Mouse (Mus musculus): ENCODE measurements around the gene Dock4. TPM values are rescaled to one million over a fixed set of nuclear protein-coding genes. Genes with fewer than 3 reads are reported as not detected.

Dock4 gene
- total and polyA plus RNA-seq, 3 experiments = 0.26 to 0.67 (median 0.38) TPM

DNA sequence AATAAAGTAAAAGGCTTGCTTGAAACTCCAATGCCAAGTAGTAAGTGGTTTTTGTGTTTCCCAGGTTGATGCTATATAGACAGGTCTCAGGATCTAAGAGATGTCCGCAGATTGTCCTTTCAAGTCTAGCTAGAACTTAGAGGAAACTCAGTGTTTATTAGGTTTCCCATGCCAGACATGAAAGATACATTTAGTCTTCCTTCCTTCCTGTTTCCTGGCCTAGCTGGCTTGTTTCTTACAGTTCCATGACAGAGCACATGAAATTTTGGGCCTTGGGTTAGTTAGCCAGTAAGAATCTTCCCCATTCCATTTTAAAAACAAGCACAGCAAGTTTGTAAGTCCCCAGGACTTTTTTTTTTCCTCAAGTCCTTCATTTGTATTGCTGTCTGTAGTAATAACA lies 39.5 kb downstream of the Dock4 start:
- in situ Hi-C loops (cut with MboI; ENCODE audit: low pct_ligation_motif_present, low pct_unique_long_range_greater_than_20kb, low sequenced_read_pairs) = no loop called here
- Histone ChIP-seq H3K27me3 (replicated peaks) (no peaks in the 10 kb centered on the region), H3K4me3 (replicated peaks in 1 of 3; ENCODE audit: low read depth in 2 of 3, low read length in 2 of 3, poor library complexity in 1 of 3) (no peak overlapping the region), H3K4me2 (ENCODE audit: insufficient read depth, low read depth, poor library complexity, severe bottlenecking) (no peak overlapping the region), H3K4me1 (ENCODE audit: control insufficient read depth in 1 of 2, insufficient read depth in 2 of 2) (no peaks in the 10 kb centered on the region), H3K79me2 (replicated peaks; ENCODE audit: control insufficient read depth, extremely low read depth, insufficient read depth, poor library complexity, severe bottlenecking) (no peaks in the 10 kb centered on the region), H3K9me3 (replicated peaks; ENCODE audit: low read length) (no peaks in the 10 kb centered on the region), H3K36me3 (replicated peaks in 1 of 2; ENCODE audit: control insufficient read depth in 1 of 2, insufficient read depth in 1 of 2, low read length in 1 of 2) (no peaks in the 10 kb centered on the region), H3K27ac (ENCODE audit: insufficient read depth, low read depth) (no peak overlapping the region), H3K9ac (ENCODE audit: insufficient read depth, low read depth) (no peak overlapping the region)
- dilution Hi-C loops (cut with MboI; ENCODE audit: extremely low pct_ligation_motif_present, extremely low pct_unique_long_range_greater_than_20kb, low sequenced_read_pairs) = no loop called here
- TF ChIP-seq ZKSCAN1 (IDR thresholded peaks at IDR 0.05; ENCODE audit: borderline replicate concordance, low read depth, low read length) = no peak
- DNase-seq (ENCODE audit: extremely low read depth) = no peak

DNA sequence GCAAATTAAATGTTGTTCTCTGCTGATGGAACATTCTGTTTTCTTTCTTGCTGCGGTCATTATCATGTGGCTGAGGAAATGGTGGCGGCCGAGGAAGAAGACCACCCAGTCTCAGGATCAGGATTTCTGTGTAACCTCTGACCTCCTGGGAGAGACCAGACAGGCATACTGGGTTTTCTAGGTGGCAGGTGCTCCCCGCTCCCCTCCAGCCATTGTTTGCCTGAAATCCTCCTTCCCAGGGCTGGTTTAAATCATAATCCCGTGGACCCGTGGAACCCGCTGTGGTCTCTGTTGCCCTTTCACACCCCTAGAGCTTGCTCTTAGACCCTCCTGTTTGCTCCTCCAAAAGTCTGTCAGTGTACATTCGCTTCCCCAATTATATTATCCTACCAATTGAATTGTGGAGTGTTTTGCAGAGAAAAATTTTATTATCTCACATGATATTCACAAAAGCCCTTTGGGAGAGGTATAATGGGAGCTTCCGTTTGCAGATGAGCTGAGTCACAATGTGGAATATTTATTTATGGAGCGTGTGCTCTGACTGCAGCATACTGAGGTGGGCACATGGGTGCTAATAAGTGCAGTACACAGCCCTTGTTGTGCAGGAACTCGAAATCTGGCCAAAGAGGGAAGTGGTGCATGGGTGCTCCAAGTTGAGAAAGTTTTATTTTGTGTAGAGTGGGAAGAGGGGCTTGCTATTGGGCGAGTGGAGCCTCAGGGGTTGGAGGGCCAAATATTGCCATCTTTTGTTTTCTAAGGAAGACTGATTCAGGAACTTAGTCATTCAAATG lies 40.5 kb downstream of the Dock4 start:
- TF ChIP-seq ZC3H11A (IDR thresholded peaks at IDR 0.05; ENCODE audit: low read depth, low read length) (no peak), SIN3A (IDR thresholded peaks at IDR 0.05; ENCODE audit: low read length) (no peak), USF2 (conservative IDR thresholded peaks at IDR 0.05; ENCODE audit: low read depth, low read length) (no peak), POLR2AphosphoS2 (IDR thresholded peaks at IDR 0.05; ENCODE audit: low read depth, low read length) (no peak), JUN (IDR thresholded peaks at IDR 0.05; ENCODE audit: insufficient read depth, low read depth, low read length) (no peak), MEF2A (IDR thresholded peaks at IDR 0.05; ENCODE audit: borderline replicate concordance, low read depth, low read length) (no peak), HCFC1 (IDR thresholded peaks at IDR 0.05; ENCODE audit: low read depth, low read length) (no peak), NRF1 (IDR thresholded peaks at IDR 0.05; ENCODE audit: low read depth, low read length) (no peak), TCF12 (IDR thresholded peaks at IDR 0.05; ENCODE audit: low read depth, low read length) (no peak), CHD1 (IDR thresholded peaks at IDR 0.05; ENCODE audit: low read depth, low read length) (no peak), NELFE (IDR thresholded peaks at IDR 0.05; ENCODE audit: low read depth, low read length) (no peak)
- Histone ChIP-seq H3K27ac (ENCODE audit: insufficient read depth, low read depth) (no peak overlapping the region), H3K27me3 (replicated peaks) (no peaks in the 10 kb centered on the region), H3K4me3 (replicated peaks in 1 of 3; ENCODE audit: low read depth in 2 of 3, low read length in 2 of 3, poor library complexity in 1 of 3) (no peak overlapping the region), H3K9me3 (replicated peaks; ENCODE audit: low read length) (no peaks in the 10 kb centered on the region), H3K4me1 (ENCODE audit: control insufficient read depth in 1 of 2, insufficient read depth in 2 of 2) (no peaks in the 10 kb centered on the region), H3K4me2 (ENCODE audit: insufficient read depth, low read depth, poor library complexity, severe bottlenecking) (no peak overlapping the region), H3K36me3 (replicated peaks in 1 of 2; ENCODE audit: control insufficient read depth in 1 of 2, insufficient read depth in 1 of 2, low read length in 1 of 2) (no peaks in the 10 kb centered on the region), H3K9ac (ENCODE audit: insufficient read depth, low read depth) (no peak overlapping the region), H3K79me2 (replicated peaks; ENCODE audit: control insufficient read depth, extremely low read depth, insufficient read depth, poor library complexity, severe bottlenecking) (no peaks in the 10 kb centered on the region)
- no peak for DNase-seq (ENCODE audit: extremely low read depth)
- dilution Hi-C loops (cut with MboI; ENCODE audit: extremely low pct_ligation_motif_present, extremely low pct_unique_long_range_greater_than_20kb, low sequenced_read_pairs) = no loop called here
- in situ Hi-C loops (cut with MboI; ENCODE audit: low pct_ligation_motif_present, low pct_unique_long_range_greater_than_20kb, low sequenced_read_pairs) = no loop called here

DNA sequence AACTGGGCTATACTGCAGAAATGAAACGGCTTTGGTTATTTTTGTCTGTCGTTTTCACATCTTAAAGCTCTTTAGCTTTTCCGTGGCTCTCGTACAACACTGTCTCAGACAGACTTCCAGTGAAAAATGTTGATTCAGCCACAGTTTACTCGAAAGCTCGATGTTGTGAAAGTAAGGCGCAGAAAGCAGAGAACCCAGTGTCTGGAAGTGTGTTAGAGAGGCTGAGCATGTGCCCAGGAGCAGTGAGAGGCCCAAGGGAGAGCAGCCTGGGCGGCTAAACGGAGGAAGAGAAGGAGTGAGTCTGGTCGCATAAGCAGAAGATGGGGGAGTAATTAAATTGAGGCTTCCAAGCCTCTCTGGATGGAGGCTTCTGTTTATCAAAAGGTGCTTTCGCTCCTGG lies 50.6 kb downstream of the Dock4 start:
- dilution Hi-C loops (cut with MboI; ENCODE audit: extremely low pct_ligation_motif_present, extremely low pct_unique_long_range_greater_than_20kb, low sequenced_read_pairs) = no loop called here
- H3K4me1 ChIP-seq (ENCODE audit: control insufficient read depth in 1 of 2, insufficient read depth in 2 of 2) = no peaks in the 10 kb centered on the region
- H3K4me3 ChIP-seq (replicated peaks in 1 of 3; ENCODE audit: low read depth in 2 of 3, low read length in 2 of 3, poor library complexity in 1 of 3) = no peak overlapping the region
- H3K79me2 ChIP-seq (replicated peaks; ENCODE audit: control insufficient read depth, extremely low read depth, insufficient read depth, poor library complexity, severe bottlenecking) = no peaks in the 10 kb centered on the region
- no peaks in the 10 kb centered on the region for H3K27me3 ChIP-seq (replicated peaks)
- H3K9me3 ChIP-seq (replicated peaks; ENCODE audit: low read length) = no peaks in the 10 kb centered on the region
- in situ Hi-C loops (cut with MboI; ENCODE audit: low pct_ligation_motif_present, low pct_unique_long_range_greater_than_20kb, low sequenced_read_pairs) = no loop called here
- no peaks in the 10 kb centered on the region for H3K36me3 ChIP-seq (replicated peaks in 1 of 2; ENCODE audit: control insufficient read depth in 1 of 2, insufficient read depth in 1 of 2, low read length in 1 of 2)
- TF ChIP-seq POLR2A (IDR thresholded peaks at IDR 0.05; ENCODE audit: low read depth, low read length) (no peak), ELF1 (IDR thresholded peaks at IDR 0.05; ENCODE audit: low read depth, low read length) (no peak), MEF2A (IDR thresholded peaks at IDR 0.05; ENCODE audit: borderline replicate concordance, low read depth, low read length) (no peak), ZC3H11A (IDR thresholded peaks at IDR 0.05; ENCODE audit: low read depth, low read length) (no peak), SMC3 (IDR thresholded peaks at IDR 0.05; ENCODE audit: low read depth, low read length) (no peak), IRF4 (IDR thresholded peaks at IDR 0.05; ENCODE audit: low read depth, low read length) (no peak), POLR2AphosphoS2 (IDR thresholded peaks at IDR 0.05; ENCODE audit: low read depth, low read length) (no peak), UBTF (IDR thresholded peaks at IDR 0.05; ENCODE audit: low read depth, low read length) (no peak), TCF12 (IDR thresholded peaks at IDR 0.05; ENCODE audit: low read depth, low read length) (no peak), NRF1 (IDR thresholded peaks at IDR 0.05; ENCODE audit: low read depth, low read length) (no peak), MYC (IDR thresholded peaks at IDR 0.05; ENCODE audit: low read depth, low read length) (no peak), HCFC1 (IDR thresholded peaks at IDR 0.05; ENCODE audit: low read depth, low read length) (no peak), E2F4 (IDR thresholded peaks at IDR 0.05; ENCODE audit: insufficient replicate concordance, low read depth, low read length) (no peak), USF1 (IDR thresholded peaks at IDR 0.05; ENCODE audit: low read depth, low read length) (no peak), SIN3A (IDR thresholded peaks at IDR 0.05; ENCODE audit: low read length) (no peak)
- no peak overlapping the region for H3K27ac ChIP-seq (ENCODE audit: insufficient read depth, low read depth)
- peak overlapping the region; percentile 29; the same call in 1 of the 2 replicates for H3K4me2 ChIP-seq (ENCODE audit: insufficient read depth, low read depth, poor library complexity, severe bottlenecking)
- no peak for DNase-seq (ENCODE audit: extremely low read depth)
- no peak overlapping the region for H3K9ac ChIP-seq (ENCODE audit: insufficient read depth, low read depth)

Measured in CH12.LX (cell line).